Mouse (Mus musculus) cerebellum, adult 2 months (tissue): ENCODE measurements at regions not wholly inside any gene's neighbourhood (a gene's known extent, or its start where the extent isn't known, plus 50 kb on each side); places are given as distances from the start of the nearest gene placed in this dataset.

Source experiments
- DNase-seq, 2 experiments: peaks; one replicate each; pipeline ENCODE4 v3.0.0; 2021
- H3K27ac ChIP-seq: fragments of 200-500 bp; 2 replicates; pipeline ENCODE4 v1.5.1; 2012; ENCODE audit warnings: low read length, control low read depth, inconsistent platforms; ENCODE audit not compliant: insufficient read depth
- H3K27me3 ChIP-seq: fragments of 200-500 bp; 2 replicates; pipeline ENCODE4 v1.6.1; 2012; ENCODE audit warnings: inconsistent platforms, mild to moderate bottlenecking, low read length, moderate library complexity; ENCODE audit not compliant: control insufficient read depth, insufficient read depth
- H3K4me1 ChIP-seq: fragments of 200-500 bp; 2 replicates; pipeline ENCODE4 v1.6.1; 2011; ENCODE audit warnings: low read length; ENCODE audit not compliant: control insufficient read depth, insufficient read depth
- H3K4me3 ChIP-seq: fragments of 200-500 bp; replicated peaks from 2 replicates; pipeline ENCODE3; 2011; ENCODE audit warnings: mild to moderate bottlenecking, low read depth, low read length, control low read depth; ENCODE audit not compliant: insufficient read depth
- CTCF ChIP-seq: fragments of 200-500 bp; IDR thresholded peaks from 2 replicates; pipeline ENCODE4 v1.5.1; 2011; ENCODE audit warnings: low read depth, mild to moderate bottlenecking, control low read depth, low read length, moderate library complexity, borderline replicate concordance; ENCODE audit not compliant: insufficient read depth
- POLR2A ChIP-seq: fragments of 200-500 bp; IDR thresholded peaks from 2 replicates; pipeline ENCODE4 v1.6.1; 2011; ENCODE audit warnings: low read length, control low read depth, borderline replicate concordance; ENCODE audit not compliant: insufficient read depth
- WGBS: fragments of 180-500 bp; shearing (Covaris S2); methylation state at CpG from one replicate; pipeline ENCODE4 v1.1.7; 2018; 5-methylcytosine and 5-hydroxymethylcytosine counted together

- H3K27ac ChIP-seq = no peak overlapping the region
- H3K4me1 ChIP-seq = no peaks in the 10 kb centered on the region
- no peak overlapping the region for H3K4me3 ChIP-seq
- TF ChIP-seq POLR2A = no peak
- TF ChIP-seq CTCF = no peak
- 80% methylated on average over 13 of the region's 13 CpGs for WGBS
- no peak for DNase-seq
- H3K27me3 ChIP-seq = no peaks in the 10 kb centered on the region
Observed at GRCm38 (mm10) chr11:25287458-25288247, 922.9 kb downstream of the 5730522E02Rik start.

GRCm38 (mm10) chr11:25269936-25270540 is 940.5 kb downstream of the 5730522E02Rik start:
- H3K4me1 ChIP-seq = no peaks in the 10 kb centered on the region
- DNase-seq = no peak
- WGBS = 23% methylated on average over 7 of the region's 7 CpGs
- no peaks in the 10 kb centered on the region for H3K27me3 ChIP-seq
- no peak overlapping the region for H3K4me3 ChIP-seq
- no peak overlapping the region for H3K27ac ChIP-seq
- TF ChIP-seq POLR2A = no peak
- TF ChIP-seq CTCF = no peak

- no peak for TF ChIP-seq CTCF
- TF ChIP-seq POLR2A = no peak
- H3K4me1 ChIP-seq = no peaks in the 10 kb centered on the region
- 32% methylated on average over 4 of the region's 4 CpGs for WGBS
- DNase-seq = no peak
- H3K27ac ChIP-seq = no peak overlapping the region
- H3K27me3 ChIP-seq = no peaks in the 10 kb centered on the region
- H3K4me3 ChIP-seq = no peak overlapping the region
Observed at GRCm38 (mm10) chr11:25262906-25263305, 947.7 kb downstream of the 5730522E02Rik start.

- 95% methylated on average over 1 of the region's 1 CpGs for WGBS
Observed at GRCm38 (mm10) chr11:25259691-25260090, 950.9 kb downstream of the 5730522E02Rik start.

GRCm38 (mm10) chr11:25233360-25233890 is 977.1 kb downstream of the 5730522E02Rik start:
- no peaks in the 10 kb centered on the region for H3K27me3 ChIP-seq
- 25% methylated on average over 4 of the region's 4 CpGs for WGBS
- no peaks in the 10 kb centered on the region for H3K4me1 ChIP-seq
- no peak overlapping the region for H3K27ac ChIP-seq
- no peak for TF ChIP-seq POLR2A
- DNase-seq = peak in 1 of 2 experiments; percentile 10
- H3K4me3 ChIP-seq = no peak overlapping the region

More at GRCm38 (mm10) chr11:25259691-25260090, 950.9 kb downstream of the 5730522E02Rik start:
- Histone ChIP-seq H3K4me3 (no peak overlapping the region), H3K27me3 (no peaks in the 10 kb centered on the region), H3K27ac (no peak overlapping the region), H3K4me1 (no peaks in the 10 kb centered on the region)
- no peak for DNase-seq
- TF ChIP-seq CTCF (no peak), POLR2A (no peak)
